Mouse (Mus musculus) hindbrain, postnatal 0 days (tissue): ENCODE results near the gene Ptprg. TPM values are rescaled to one million over a fixed set of nuclear protein-coding genes. Genes with fewer than 3 reads are reported as not detected.

ENCODE experiments used
- ATAC-seq: fragments of 200-750 bp; cut with Nextera tagmentation; 2 replicates; pipeline ENCODE4 v1.8.0; 2017; ENCODE audit warnings: mild to moderate bottlenecking, moderate TSS enrichment, moderate library complexity
- DNase-seq: peaks from one replicate; pipeline ENCODE4 v3.0.0-alpha.2; 2015; ENCODE audit warnings: low spot score
- H3K27ac ChIP-seq: fragments of 300-500 bp; sonication (generic); 2 replicates; pipeline ENCODE4 v1.5.1; 2014; ENCODE audit warnings: mild to moderate bottlenecking
- H3K27me3 ChIP-seq: fragments of 300-500 bp; sonication (generic); 2 replicates; pipeline ENCODE4 v1.6.1; 2014; ENCODE audit warnings: low read length, mixed read lengths; ENCODE audit not compliant: insufficient read depth
- H3K36me3 ChIP-seq: fragments of 300-500 bp; sonication (generic); 2 replicates; pipeline ENCODE4 v1.6.1; 2014; ENCODE audit warnings: low read length, mixed read lengths; ENCODE audit not compliant: insufficient read depth
- H3K4me1 ChIP-seq: fragments of 300-500 bp; sonication (generic); 2 replicates; pipeline ENCODE4 v1.6.1; 2014; ENCODE audit warnings: antibody characterized with exemption, low read length, mixed read lengths; ENCODE audit not compliant: insufficient read depth
- H3K4me2 ChIP-seq: fragments of 300-500 bp; sonication (generic); 2 replicates; pipeline ENCODE4 v1.6.1; 2014; ENCODE audit warnings: low read depth, mild to moderate bottlenecking, low read length, moderate library complexity, mixed read lengths
- H3K4me3 ChIP-seq: fragments of 300-500 bp; sonication (generic); 2 replicates; pipeline ENCODE4 v1.5.1; 2014; ENCODE audit warnings: low read length
- H3K9ac ChIP-seq: fragments of 300-500 bp; sonication (generic); replicated peaks from 2 replicates; pipeline ENCODE4 v1.6.1; 2014; ENCODE audit warnings: mild to moderate bottlenecking, low read length, moderate library complexity, mixed read lengths
- H3K9me3 ChIP-seq: fragments of 300-500 bp; sonication (generic); 2 replicates; pipeline ENCODE4 v1.6.1; 2016; ENCODE audit warnings: low read length, mixed read lengths
- CTCF ChIP-seq: IDR thresholded peaks from 2 replicates; pipeline ENCODE4 v1.5.1; 2016; ENCODE audit warnings: antibody characterized with exemption, control low read depth, low read depth
- WGBS: fragments of 180-500 bp; shearing (Covaris S2); extraction: QIAGEN DNeasy Blood & Tissue Kit; methylation state at CpG from one replicate; pipeline ENCODE4 v1.1.7; 2014; 5-methylcytosine and 5-hydroxymethylcytosine counted together
- polyA plus RNA-seq: library from polyadenylated mRNA; unstranded; fragments of >200 nt; fragmentation: Nextera tagmentation; extraction: Ambion mirVana; gene quantifications from 2 replicates; pipeline ENCODE4 v1.2.1, GENCODE M21; 2015
- total RNA-seq: library from RNA; depleted of rRNA; stranded (reverse); fragments of >200 nt; gene quantifications from 2 replicates; pipeline ENCODE4 v1.2.3, GENCODE M21; 2014

Gene Ptprg
- total and polyA plus RNA-seq, 2 experiments from 2014 or later, result 33.0 to 101 TPM

- no peak overlapping the region for H3K4me3 ChIP-seq
- ATAC-seq (no peak), DNase-seq (no peak)
- H3K4me1 ChIP-seq, result no peaks in the 10 kb centered on the region; the same call in 1 of the 2 replicates
- H3K27me3 ChIP-seq, result no peaks in the 10 kb centered on the region
- TF ChIP-seq CTCF, result no peak
- no peak overlapping the region for H3K4me2 ChIP-seq
- no peaks in the 10 kb centered on the region for H3K9me3 ChIP-seq
- no peak overlapping the region for H3K9ac ChIP-seq
- WGBS, result 83% methylated on average over 4 of the region's 4 CpGs
- no peaks in the 10 kb centered on the region for H3K36me3 ChIP-seq
- H3K27ac ChIP-seq, result no peak overlapping the region
Measured at GRCm38 (mm10) chr14:12167215-12167614, 613.9 kb downstream of the Ptprg start.

GRCm38 (mm10) chr14:12167651-12168050 lies 614.3 kb downstream of the Ptprg start:
- Histone ChIP-seq H3K9ac (no peak overlapping the region), H3K27ac (no peak overlapping the region), H3K9me3 (no peaks in the 10 kb centered on the region), H3K36me3 (no peaks in the 10 kb centered on the region), H3K4me1 (no peaks in the 10 kb centered on the region; the same call in 1 of the 2 replicates), H3K4me2 (no peak overlapping the region), H3K4me3 (no peak overlapping the region), H3K27me3 (no peaks in the 10 kb centered on the region)
- ATAC-seq (no peak), DNase-seq (no peak)
- 67% methylated on average over 8 of the region's 8 CpGs for WGBS
- no peak for TF ChIP-seq CTCF

- WGBS, result 8% methylated on average over 5 of the region's 5 CpGs
- DNase-seq (peak; percentile 78), ATAC-seq (peak; percentile 87)
Measured at GRCm38 (mm10) chr14:12177436-12177835, 624.1 kb downstream of the Ptprg start.

GRCm38 (mm10) chr14:12178645-12179044 lies 625.3 kb downstream of the Ptprg start:
- Histone ChIP-seq H3K27ac (no peak overlapping the region), H3K9ac (no peak overlapping the region), H3K4me2 (no peak overlapping the region), H3K4me1 (peaks cover 8% of the 10 kb centered on the region; the same call in 1 of the 2 replicates), H3K27me3 (no peaks in the 10 kb centered on the region), H3K9me3 (no peaks in the 10 kb centered on the region), H3K4me3 (no peak overlapping the region), H3K36me3 (no peaks in the 10 kb centered on the region)
- DNase-seq (no peak), ATAC-seq (no peak)
- WGBS, result 82% methylated on average over 1 of the region's 1 CpGs
- TF ChIP-seq CTCF, result no peak

More at GRCm38 (mm10) chr14:12177436-12177835, 624.1 kb downstream of the Ptprg start:
- peak overlapping the region; percentile 61; the same call in 1 of the 2 replicates for H3K27ac ChIP-seq
- TF ChIP-seq CTCF, result no peak
- H3K4me2 ChIP-seq, result no peak overlapping the region
- H3K4me1 ChIP-seq, result peaks cover 8% of the 10 kb centered on the region; the same call in 1 of the 2 replicates
- no peaks in the 10 kb centered on the region for H3K36me3 ChIP-seq
- H3K4me3 ChIP-seq, result no peak overlapping the region
- H3K27me3 ChIP-seq, result no peaks in the 10 kb centered on the region
- H3K9me3 ChIP-seq, result no peaks in the 10 kb centered on the region
- H3K9ac ChIP-seq, result no peak overlapping the region

- ATAC-seq, result no peak
- Histone ChIP-seq H3K9me3 (no peaks in the 10 kb centered on the region), H3K4me1 (peaks cover 14% of the 10 kb centered on the region; the same call in 1 of the 2 replicates), H3K27ac (no peak overlapping the region), H3K9ac (no peak overlapping the region), H3K4me2 (no peak overlapping the region), H3K4me3 (no peak overlapping the region), H3K36me3 (no peaks in the 10 kb centered on the region), H3K27me3 (no peaks in the 10 kb centered on the region)
- no peak for TF ChIP-seq CTCF
- 72% methylated on average over 3 of the region's 3 CpGs for WGBS
- no peak for DNase-seq
Measured at GRCm38 (mm10) chr14:12180116-12180515, 626.8 kb downstream of the Ptprg start.

GRCm38 (mm10) chr14:12185040-12185439 lies 631.7 kb downstream of the Ptprg start:
- H3K27me3 ChIP-seq, result no peaks in the 10 kb centered on the region
- 33% methylated on average over 4 of the region's 4 CpGs for WGBS
- peak; percentile 72 for DNase-seq
- H3K27ac ChIP-seq, result no peak overlapping the region
- H3K36me3 ChIP-seq, result no peaks in the 10 kb centered on the region
- peaks cover 9% of the 10 kb centered on the region; the same call in 1 of the 2 replicates for H3K4me1 ChIP-seq
- TF ChIP-seq CTCF, result no peak
- no peak overlapping the region for H3K4me3 ChIP-seq
- peak; percentile 81 for ATAC-seq
- H3K9ac ChIP-seq, result no peak overlapping the region
- H3K4me2 ChIP-seq, result no peak overlapping the region
- H3K9me3 ChIP-seq, result no peaks in the 10 kb centered on the region

- TF ChIP-seq CTCF, result no peak
- H3K27me3 ChIP-seq, result no peaks in the 10 kb centered on the region
- no peaks in the 10 kb centered on the region for H3K9me3 ChIP-seq
- H3K9ac ChIP-seq, result no peak overlapping the region
- peaks cover 9% of the 10 kb centered on the region; the same call in 1 of the 2 replicates for H3K4me1 ChIP-seq
- H3K4me2 ChIP-seq, result no peak overlapping the region
- no peak overlapping the region for H3K27ac ChIP-seq
- no peak for DNase-seq
- H3K4me3 ChIP-seq, result no peak overlapping the region
- ATAC-seq, result no peak
- no peaks in the 10 kb centered on the region for H3K36me3 ChIP-seq
- 54% methylated on average over 4 of the region's 4 CpGs for WGBS
Measured at GRCm38 (mm10) chr14:12188352-12188751, 635.0 kb downstream of the Ptprg start.
